Mouse (Mus musculus) cortical plate, adult 2 months (tissue): ENCODE results near the gene Nt5c3b. TPM values are rescaled to one million over a fixed set of nuclear protein-coding genes. Genes with fewer than 3 reads are reported as not detected.

Experiments
- H3K27ac ChIP-seq: fragments of 200-500 bp; 2 replicates; pipeline ENCODE4 v1.5.1; 2012; ENCODE audit warnings: low read length, control low read depth, inconsistent platforms; ENCODE audit not compliant: insufficient read depth
- H3K4me1 ChIP-seq: fragments of 200-500 bp; 2 replicates; pipeline ENCODE4 v1.6.1; 2011; ENCODE audit warnings: low read length; ENCODE audit not compliant: control insufficient read depth, insufficient read depth
- H3K4me3 ChIP-seq: fragments of 200-500 bp; 2 replicates; pipeline ENCODE4 v1.5.1; 2011; ENCODE audit warnings: mild to moderate bottlenecking, low read length, control low read depth; ENCODE audit not compliant: insufficient read depth
- CTCF ChIP-seq: fragments of 200-500 bp; IDR thresholded peaks from 2 replicates; pipeline ENCODE4 v1.5.1; 2011; ENCODE audit warnings: mild to moderate bottlenecking, control low read depth, low read length; ENCODE audit not compliant: insufficient read depth; ENCODE audit errors: extremely low read depth
- POLR2A ChIP-seq: fragments of 200-500 bp; IDR thresholded peaks from 2 replicates; pipeline ENCODE4 v1.6.1; 2011; ENCODE audit warnings: mild to moderate bottlenecking, low read length, control low read depth; ENCODE audit not compliant: insufficient read depth; ENCODE audit errors: extremely low read depth
- polyA plus RNA-seq: library from polyadenylated mRNA; depleted of rRNA; stranded (reverse); fragments of >200 nt; gene quantifications from 2 replicates; pipeline ENCODE4 v1.2.3, GENCODE M21; 2012

The Nt5c3b gene
- polyA plus RNA-seq, 1 experiment = 70.9 TPM

DNA sequence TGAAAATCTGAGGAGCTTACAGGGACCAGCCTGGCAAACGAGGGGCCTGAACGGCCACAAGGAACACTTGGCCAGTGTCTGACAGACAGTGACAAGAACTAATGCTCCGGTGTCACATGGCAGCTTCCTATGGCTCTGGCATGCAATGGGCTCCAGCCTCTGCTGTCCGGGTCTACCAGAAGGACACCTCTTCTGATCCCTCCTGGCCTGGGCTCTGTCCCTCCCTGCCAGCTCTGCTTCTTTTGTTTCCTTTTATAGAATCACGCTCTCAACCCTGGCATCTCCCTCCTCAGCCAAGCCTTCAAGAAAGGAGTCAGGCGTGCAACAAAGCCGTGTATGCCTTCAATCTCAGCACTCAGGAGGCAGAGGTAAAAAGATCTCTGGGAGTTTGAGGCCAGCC, 11.6 kb downstream of the Nt5c3b start:
- no peak overlapping the region for H3K27ac ChIP-seq

DNA sequence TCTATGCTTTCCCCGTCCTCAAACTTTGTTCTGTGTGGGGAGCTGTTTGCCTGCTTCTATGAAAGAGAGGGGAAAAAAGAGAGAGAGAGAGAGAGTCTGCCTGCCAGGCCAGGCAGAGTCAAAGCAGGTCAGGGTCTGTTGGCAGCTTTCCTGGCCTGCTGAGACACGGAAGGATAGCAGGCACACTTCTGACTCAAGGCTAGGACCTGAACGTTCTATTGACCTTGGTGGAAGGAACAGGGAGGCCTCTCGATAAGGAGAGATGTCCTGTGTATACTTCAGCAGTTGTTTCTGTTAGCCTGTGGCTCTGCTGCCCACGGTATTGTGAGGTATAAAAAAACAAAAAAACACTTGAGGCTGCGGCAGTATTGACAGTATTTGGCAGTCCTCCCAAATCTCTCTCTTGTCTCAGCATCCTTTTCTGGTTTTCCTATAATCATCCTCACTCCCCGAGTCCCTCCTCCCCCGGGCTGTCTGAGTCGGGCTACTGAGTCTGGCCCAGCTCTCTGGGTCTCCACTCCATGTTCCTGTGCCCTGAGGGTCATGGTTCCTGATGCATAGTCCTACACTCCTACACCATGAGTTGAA, 12.9 kb downstream of the Nt5c3b start:
- Histone ChIP-seq H3K4me3 (no peak overlapping the region), H3K4me1 (peaks cover 3% of the 10 kb centered on the region; the same call in 1 of the 2 replicates), H3K27ac (no peak overlapping the region)
- TF ChIP-seq POLR2A (no peak; the same call in 1 of the 2 replicates), CTCF (no peak)

More for the DNA sequence above, 11.6 kb downstream of the Nt5c3b start:
- Histone ChIP-seq H3K4me3 (no peak overlapping the region), H3K4me1 (peaks cover 3% of the 10 kb centered on the region; the same call in 1 of the 2 replicates)
- TF ChIP-seq POLR2A = no peak
- TF ChIP-seq CTCF = no peak

DNA sequence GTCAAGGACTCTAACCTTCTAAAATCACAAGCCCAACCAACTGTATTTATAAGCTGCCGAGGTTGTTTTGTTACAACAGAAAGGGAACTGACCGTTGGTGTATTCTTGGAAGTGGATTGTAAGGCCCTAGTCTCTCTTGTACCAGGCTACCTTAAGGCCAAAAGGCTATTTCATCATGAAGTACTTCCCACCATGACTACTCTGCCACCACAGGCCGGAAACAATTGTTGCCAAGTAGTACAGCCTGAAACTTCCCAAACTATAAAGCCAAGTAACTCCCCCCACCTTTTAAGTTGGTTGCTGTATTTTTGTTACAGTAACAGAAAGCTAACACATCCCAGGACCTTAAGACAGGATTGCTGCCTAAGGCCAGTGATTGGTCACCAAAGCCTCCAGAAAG, 14.8 kb downstream of the Nt5c3b start:
- H3K4me1 ChIP-seq = peaks cover 3% of the 10 kb centered on the region
- H3K27ac ChIP-seq = no peak overlapping the region
- TF ChIP-seq POLR2A = no peak
- no peak for TF ChIP-seq CTCF
- H3K4me3 ChIP-seq = no peak overlapping the region

DNA sequence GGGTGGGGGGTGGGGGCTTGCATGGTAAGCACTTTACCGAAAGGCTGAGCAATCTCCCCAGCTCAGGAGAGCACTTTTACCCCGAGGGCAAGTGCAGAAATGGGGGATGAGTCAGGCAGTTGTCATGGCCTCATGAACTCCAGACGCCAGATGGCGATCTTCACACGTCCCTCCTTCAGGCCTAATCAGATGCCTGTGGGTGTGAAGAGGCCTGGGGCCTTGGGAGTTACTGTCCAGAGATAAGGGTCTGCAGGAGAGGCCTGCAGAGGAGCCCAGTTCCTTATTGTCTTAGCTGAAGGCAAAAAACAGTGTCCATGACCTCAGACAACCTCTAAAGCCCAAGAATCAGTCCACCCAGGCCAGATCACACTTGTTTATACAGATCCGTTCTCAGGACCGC, 15.8 kb downstream of the Nt5c3b start:
- TF ChIP-seq CTCF (peak; percentile 60), POLR2A (no peak)
- Histone ChIP-seq H3K4me3 (no peak overlapping the region), H3K27ac (no peak overlapping the region), H3K4me1 (peaks cover 3% of the 10 kb centered on the region)

DNA sequence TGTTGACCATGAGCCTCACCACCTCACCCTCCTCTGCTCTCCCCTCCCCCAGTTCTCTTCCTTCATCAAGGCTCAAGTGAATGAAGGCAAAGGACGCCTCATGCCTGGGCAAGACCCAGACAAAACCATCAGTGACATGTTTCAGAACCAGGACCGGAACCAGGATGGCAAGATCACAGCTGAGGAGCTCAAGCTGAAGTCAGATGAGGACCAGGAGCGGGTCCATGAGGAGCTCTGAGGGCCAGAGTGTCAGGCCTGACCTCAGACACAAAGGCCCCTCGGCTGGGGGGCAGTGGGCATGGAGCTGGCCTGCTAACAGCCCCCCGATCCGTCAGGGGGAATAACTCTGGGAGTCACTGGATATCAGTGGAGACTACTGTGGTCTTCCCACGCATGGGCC, 17.8 kb downstream of the Nt5c3b start:
- no peak overlapping the region for H3K4me3 ChIP-seq
- TF ChIP-seq CTCF (no peak), POLR2A (no peak)
- H3K4me1 ChIP-seq = peaks cover 3% of the 10 kb centered on the region
- H3K27ac ChIP-seq = no peak overlapping the region

DNA sequence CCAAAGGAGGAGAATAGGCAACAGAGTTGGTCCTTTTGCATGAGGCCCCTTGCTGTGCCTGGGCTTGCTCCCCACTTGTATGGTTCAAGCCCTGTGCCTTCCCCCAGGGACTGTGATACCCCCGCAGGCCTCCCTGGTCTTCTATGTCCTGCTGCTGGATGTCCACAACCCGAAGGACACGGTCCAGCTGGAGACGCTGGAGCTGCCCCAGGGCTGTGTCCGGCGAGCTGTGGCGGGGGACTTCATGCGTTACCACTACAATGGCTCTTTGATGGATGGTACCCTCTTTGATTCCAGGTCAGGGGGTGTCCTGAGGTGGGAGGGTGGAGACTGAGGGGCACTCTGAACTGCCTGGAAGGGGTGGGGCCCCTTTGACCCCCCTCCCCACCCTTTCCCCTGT, 20.1 kb downstream of the Nt5c3b start:
- H3K4me3 ChIP-seq = no peak overlapping the region
- TF ChIP-seq POLR2A (no peak), CTCF (no peak)
- H3K4me1 ChIP-seq = no peaks in the 10 kb centered on the region; the same call in 1 of the 2 replicates
- no peak overlapping the region for H3K27ac ChIP-seq

DNA sequence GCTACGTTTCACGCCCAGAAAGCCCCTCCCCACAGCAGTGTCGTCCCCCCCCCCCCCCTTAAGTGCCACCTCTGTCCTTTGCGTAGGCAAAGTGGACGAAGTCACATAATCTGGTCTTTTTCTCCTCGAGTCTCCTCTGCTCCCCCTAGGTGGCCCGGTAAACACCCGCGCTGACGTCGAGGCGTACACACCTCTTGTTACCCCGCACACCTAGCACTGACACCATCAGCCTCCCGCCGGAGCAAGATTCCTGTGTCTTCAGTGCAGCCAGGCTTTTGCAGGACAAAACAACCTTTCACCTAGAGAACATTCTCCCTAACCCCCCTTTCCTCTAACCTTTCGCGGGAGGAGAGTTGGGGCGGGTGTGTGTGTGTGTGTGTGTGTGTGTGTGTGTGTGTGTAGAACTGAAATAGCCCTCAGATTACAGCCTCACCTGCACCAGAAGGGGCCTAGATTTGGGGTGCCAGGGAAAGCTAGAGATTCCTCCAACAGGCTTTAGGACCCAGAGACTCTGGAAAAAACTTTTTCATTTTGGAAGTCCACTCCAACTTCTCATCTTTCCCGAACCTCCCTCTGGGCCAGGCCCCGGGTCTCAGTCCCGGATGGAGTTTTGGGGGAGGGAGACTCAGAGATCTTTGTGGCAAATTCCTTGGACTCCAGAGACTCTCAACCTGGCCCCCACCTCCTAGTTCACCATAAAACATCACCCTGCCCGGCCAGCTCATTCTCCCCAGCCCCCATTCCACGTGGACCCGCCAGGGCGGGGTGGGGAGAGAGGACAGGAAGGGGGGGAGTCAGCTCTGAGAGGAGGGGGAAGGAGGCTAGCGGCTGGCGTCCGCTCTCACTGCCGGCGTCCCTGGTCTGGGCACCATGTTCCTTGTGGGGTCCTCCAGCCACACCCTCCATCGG, 26.4 kb downstream of the Nt5c3b start, which contains the start of gene Fkbp10:
Gene Fkbp10, plus strand, starts transcription at position 784 of the 909 bp plus-strand sequence.
- no peak for TF ChIP-seq POLR2A
- no peak for TF ChIP-seq CTCF
- Histone ChIP-seq H3K4me3 (peak within 1 kb of the TSS; percentile 70), H3K27ac (0 out of 2 replicates have a peak within 1 kb of the TSS, but pooled peaks have one; percentile 54), H3K4me1 (no peaks in the 10 kb centered on the region)

DNA sequence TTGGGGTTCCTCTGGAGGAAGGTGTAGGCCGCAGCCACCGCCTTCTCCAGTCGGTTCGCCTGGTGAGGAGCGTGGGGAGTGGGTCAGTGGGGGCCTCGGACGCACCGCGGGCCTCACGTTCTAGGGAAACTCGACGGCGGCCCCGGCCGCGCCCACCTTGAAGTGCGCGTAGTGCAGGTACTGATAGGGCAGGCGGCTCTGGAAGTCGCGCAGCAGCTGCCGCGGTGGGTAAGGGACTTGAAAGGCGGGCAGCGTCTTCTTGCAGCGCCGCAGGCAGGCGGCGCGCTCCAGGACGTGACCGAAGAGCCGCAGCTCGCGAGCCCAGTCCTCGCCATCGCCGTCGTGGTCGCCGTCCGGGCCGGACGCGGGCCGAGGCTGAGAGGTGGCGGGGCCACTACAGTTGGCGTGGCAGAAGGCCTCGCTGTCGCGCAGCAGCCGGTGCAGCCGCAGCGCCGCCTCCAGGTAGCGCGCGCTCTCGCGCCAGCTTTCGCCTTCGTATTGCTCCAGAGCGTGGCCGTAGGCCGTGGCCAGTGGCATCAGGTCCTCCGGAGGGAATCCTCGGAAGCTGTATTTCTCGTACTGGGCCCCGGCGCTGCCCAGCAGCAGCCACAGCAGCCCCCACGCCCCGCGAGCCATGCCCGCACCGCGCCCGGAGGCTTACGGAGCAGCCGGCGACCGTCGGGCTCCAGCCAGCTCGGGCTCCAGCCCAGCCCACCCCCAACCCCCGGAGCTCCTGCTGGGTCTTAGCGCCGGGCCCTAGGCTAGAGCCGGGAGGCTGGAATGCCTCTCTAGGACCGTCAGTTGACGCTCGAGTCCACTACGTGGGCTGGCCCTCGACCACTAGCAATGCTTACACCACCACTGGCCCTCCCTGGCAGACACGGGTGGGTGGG, 27.3 kb downstream of the Nt5c3b start, which contains the start of gene P3h4:
Gene P3h4, minus strand, starts transcription at position 816 of the 893 bp plus-strand sequence.
- peak within 1 kb of the TSS; percentile 54; the same call in 1 of the 2 replicates for H3K27ac ChIP-seq
- TF ChIP-seq CTCF = peak; percentile 26; the same call in 1 of the 2 replicates
- no peak for TF ChIP-seq POLR2A

DNA sequence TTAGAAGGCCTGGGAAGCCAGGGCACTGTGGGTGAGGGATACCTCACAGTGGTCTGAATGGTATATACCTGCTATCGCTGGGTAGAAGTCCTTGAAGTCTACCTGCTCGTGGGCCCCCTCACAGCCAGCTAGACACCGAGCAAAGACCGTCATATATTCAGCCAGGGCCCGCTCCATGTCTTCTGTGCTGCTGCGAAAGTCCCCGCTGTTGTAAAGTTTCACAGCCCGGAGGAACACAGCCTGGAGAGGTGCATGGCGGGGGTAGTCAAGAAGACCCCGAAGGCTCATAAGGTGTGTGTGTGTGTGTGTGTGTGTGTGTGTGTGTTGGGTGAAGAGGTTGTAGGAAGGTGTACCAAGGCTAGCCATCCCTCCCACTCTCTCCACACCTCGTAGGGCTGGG, 28.1 kb downstream of the Nt5c3b start:
- TF ChIP-seq POLR2A (no peak), CTCF (no peak)
- H3K4me3 ChIP-seq = peak overlapping the region; percentile 70
- H3K27ac ChIP-seq = no peak overlapping the region
- H3K4me1 ChIP-seq = no peaks in the 10 kb centered on the region

More for the DNA sequence above, 27.3 kb downstream of the Nt5c3b start, which contains the start of gene P3h4:
- Histone ChIP-seq H3K4me3 (peak within 1 kb of the TSS; percentile 70), H3K4me1 (no peaks in the 10 kb centered on the region)
